Mouse (Mus musculus) liver, postnatal 0 days (tissue): ENCODE data around the gene Olfr90.

Experiments
- CTCF ChIP-seq: sonication (generic); IDR thresholded peaks from 2 replicates; pipeline ENCODE4 v1.5.1; 2016; ENCODE audit warnings: antibody characterized with exemption, low read depth
- EP300 ChIP-seq: IDR thresholded peaks from 2 replicates; pipeline ENCODE4 v1.6.1; 2016; ENCODE audit warnings: antibody characterized with exemption, low read depth, mild to moderate bottlenecking

- TF ChIP-seq CTCF, result no peak
- no peak for TF ChIP-seq EP300
Measured at GRCm38 (mm10) chr17:37063063-37063462, 25.2 kb downstream of the Olfr90 start.
